Mouse (Mus musculus) bone marrow macrophage, adult 2 months (primary cell): ENCODE measurements around the gene Slc6a14. TPM values are rescaled to one million over a fixed set of nuclear protein-coding genes. Genes with fewer than 3 reads are reported as not detected.

Experiments
- H3K27ac ChIP-seq: 2 replicates; pipeline ENCODE4 v1.5.1; 2012; ENCODE audit warnings: low read depth, low read length; ENCODE audit not compliant: insufficient read depth
- H3K4me1 ChIP-seq: 2 replicates; pipeline ENCODE4 v1.6.1; 2012; ENCODE audit warnings: low read length; ENCODE audit not compliant: control insufficient read depth, insufficient read depth
- H3K4me3 ChIP-seq: 2 replicates; pipeline ENCODE4 v1.5.1; 2012; ENCODE audit warnings: mild to moderate bottlenecking, low read length, moderate library complexity; ENCODE audit not compliant: insufficient read depth
- CTCF ChIP-seq: IDR thresholded peaks from 2 replicates; pipeline ENCODE4 v1.5.1; 2012; ENCODE audit warnings: low read depth, mild to moderate bottlenecking, low read length, moderate library complexity
- POLR2A ChIP-seq: IDR thresholded peaks from 2 replicates; pipeline ENCODE4 v1.6.1; 2012; ENCODE audit warnings: mild to moderate bottlenecking, low read depth, low read length, borderline replicate concordance
- polyA plus RNA-seq: library from polyadenylated mRNA; stranded (reverse); fragments of >200 nt; gene quantifications from 2 replicates; pipeline ENCODE4 v1.2.4, GENCODE M21; 2012; ENCODE audit not compliant: missing spikeins, insufficient read depth, insufficient read length

The Slc6a14 gene
- not detected in 2 replicates for polyA plus RNA-seq

DNA sequence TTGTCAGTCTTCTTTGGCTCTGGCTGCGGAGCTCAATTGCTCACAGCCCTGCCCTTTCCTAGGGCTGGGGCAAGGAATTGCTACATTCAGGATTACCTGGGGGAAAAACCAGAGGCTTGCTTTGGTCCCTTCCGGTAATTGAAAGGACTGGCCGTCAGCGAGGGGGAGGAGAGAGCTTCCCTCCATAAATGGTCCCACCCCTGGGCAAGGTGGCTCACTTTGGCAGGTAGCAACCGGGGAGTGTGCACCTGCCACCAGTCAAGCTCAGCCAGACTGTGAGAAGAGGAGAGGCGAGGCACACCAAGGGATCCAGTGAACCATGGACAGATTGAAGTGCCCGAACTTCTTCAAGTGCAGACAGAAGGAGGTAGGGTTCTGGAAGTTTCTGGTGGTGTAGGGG lies at the start of gene Slc6a14:
Slc6a14 (plus strand) TSS at position 68 of the 400 bp plus-strand sequence.
- Histone ChIP-seq H3K4me3 (no peak within 1 kb of the TSS), H3K27ac (no peak within 1 kb of the TSS), H3K4me1 (no peaks in the 10 kb centered on the region)
- TF ChIP-seq POLR2A (no peak), CTCF (no peak)

DNA sequence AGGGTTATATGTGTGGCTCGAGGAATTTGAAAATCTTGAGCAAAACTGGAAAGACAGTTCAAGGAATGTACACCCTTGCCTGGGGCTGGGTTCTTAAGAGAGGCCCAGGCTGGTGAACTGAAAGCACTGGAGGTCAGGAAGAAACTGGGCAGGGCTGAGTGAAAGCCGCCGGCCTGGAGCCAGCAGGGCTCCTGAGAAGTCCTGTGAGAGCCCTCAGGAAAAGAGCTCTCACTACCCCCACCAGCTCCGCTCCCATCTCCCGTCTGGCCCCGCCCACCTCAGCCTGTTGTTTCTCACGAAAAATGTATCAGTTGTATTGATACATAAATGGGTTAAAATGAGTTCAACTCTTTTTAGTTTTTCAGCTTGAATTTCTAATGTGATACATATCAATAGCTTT lies 43.8 kb upstream of the Slc6a14 start:
- H3K4me3 ChIP-seq: no peak overlapping the region
- H3K4me1 ChIP-seq: no peaks in the 10 kb centered on the region
- no peak overlapping the region for H3K27ac ChIP-seq

DNA sequence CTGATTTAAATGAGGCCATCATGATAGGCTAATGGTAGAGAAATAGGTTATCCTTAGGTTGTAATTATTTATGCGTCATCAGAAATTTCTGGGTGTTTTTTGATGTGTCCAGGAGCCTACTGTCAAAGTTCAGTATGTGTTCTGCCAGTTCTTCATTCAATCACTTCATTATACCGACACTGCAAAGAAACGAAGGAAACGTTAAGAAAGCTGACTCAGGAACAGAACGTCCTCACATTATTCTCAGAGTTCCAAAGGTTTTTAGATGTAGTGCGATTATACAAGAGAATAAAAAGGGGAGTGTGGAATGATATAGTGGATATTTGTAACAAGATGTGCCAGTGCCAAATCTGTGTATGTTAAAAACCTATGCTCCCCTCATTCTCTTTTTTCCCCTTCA lies 19.5 kb upstream of the Slc6a14 start:
- TF ChIP-seq POLR2A (no peak), CTCF (no peak)
- no peak overlapping the region for H3K4me3 ChIP-seq

More for the DNA sequence above, 43.8 kb upstream of the Slc6a14 start:
- TF ChIP-seq CTCF: no peak
- no peak for TF ChIP-seq POLR2A

DNA sequence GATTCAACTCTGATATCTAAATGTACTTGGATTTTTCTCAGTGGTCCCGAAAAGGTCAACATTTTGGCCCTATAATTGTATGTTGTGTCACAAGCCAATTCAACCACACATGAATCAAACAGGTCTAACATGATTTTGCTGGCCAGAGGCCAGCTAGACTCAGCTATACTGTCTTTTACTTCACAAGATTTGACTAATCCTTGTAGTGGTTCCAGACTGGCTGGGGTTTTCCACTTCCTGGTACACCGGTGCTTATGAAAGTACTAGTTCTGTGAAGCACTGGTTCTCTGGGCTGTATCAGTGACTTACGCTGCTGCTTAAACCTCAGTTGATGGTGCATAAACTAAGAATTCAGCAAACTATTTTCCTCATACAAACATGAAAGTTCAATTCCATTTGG lies 19.0 kb upstream of the Slc6a14 start:
- Histone ChIP-seq H3K27ac (no peak overlapping the region), H3K4me3 (no peak overlapping the region), H3K4me1 (no peaks in the 10 kb centered on the region)
- TF ChIP-seq CTCF (no peak), POLR2A (no peak)

More for the DNA sequence above, 19.5 kb upstream of the Slc6a14 start:
- Histone ChIP-seq H3K27ac (no peak overlapping the region), H3K4me1 (peaks cover under 1% of the 10 kb centered on the region; the same call in 1 of the 2 replicates)

DNA sequence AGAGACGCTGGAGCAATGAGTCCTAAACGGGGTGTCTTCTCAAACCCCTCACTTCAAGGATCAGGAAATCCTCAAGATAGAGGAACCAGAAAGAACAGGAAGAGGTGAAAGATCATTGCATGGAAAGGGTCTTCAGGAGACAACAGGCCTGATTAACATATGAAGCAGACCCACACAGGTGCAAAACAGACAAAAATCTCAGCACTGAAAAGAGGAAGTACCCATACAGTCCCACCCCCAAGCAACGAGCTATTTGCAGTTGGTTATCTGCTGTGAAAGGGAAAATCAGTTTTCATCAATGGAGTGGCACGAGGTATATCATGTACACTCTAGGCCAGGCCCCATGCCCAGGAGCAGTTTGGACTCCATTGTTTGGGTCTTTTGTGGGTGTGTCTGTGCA lies 13.1 kb upstream of the Slc6a14 start:
- TF ChIP-seq CTCF: no peak
- TF ChIP-seq POLR2A: no peak

DNA sequence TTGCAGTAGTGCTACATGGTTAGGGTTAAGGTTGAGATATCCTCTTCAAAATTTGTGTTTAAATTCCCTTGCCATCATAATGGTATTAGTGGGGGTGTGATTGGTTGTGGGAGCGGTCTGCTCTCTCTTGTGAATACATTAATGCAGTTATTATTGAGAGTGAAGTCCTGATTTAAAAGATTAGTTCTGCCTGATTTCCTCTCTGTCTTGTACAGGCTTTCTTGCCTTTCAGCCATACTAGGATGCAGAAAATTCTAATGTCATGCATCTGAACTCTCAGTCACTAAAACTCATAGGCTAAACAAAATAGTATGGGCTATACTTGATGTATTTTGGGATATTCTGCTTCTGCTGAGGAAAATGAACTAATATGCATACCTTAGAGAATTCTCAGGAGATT lies 10.2 kb upstream of the Slc6a14 start:
- no peak for TF ChIP-seq CTCF
- no peak for TF ChIP-seq POLR2A
- no peak overlapping the region for H3K4me3 ChIP-seq

More for the DNA sequence above, 13.1 kb upstream of the Slc6a14 start:
- Histone ChIP-seq H3K4me1 (no peaks in the 10 kb centered on the region), H3K27ac (no peak overlapping the region), H3K4me3 (no peak overlapping the region)

DNA sequence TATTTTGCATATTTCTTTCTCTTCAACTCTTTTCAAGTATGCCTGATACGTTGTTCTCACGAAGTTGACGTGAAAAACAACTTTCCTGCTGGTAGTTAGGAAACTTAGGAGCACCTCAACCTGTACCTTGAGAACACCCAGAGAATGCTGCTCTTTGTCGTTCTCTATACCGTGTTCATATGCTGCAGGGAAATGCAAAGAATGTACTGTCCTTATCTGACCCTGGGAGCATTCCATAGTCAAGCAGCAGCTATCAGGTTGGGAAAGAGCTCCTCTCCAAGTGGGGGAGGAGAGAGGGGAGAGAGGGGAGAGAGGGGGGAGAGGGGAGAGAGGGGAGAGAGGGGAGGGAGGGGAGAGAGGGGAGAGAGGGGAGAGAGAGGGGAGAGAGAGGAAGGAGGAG lies 597 bp downstream of the Slc6a14 start:
- no peak for TF ChIP-seq POLR2A
- TF ChIP-seq CTCF: no peak
- H3K27ac ChIP-seq: no peak overlapping the region
- H3K4me1 ChIP-seq: no peaks in the 10 kb centered on the region
- H3K4me3 ChIP-seq: no peak overlapping the region

More for the DNA sequence above, 10.2 kb upstream of the Slc6a14 start:
- Histone ChIP-seq H3K4me1 (no peaks in the 10 kb centered on the region), H3K27ac (no peak overlapping the region)

DNA sequence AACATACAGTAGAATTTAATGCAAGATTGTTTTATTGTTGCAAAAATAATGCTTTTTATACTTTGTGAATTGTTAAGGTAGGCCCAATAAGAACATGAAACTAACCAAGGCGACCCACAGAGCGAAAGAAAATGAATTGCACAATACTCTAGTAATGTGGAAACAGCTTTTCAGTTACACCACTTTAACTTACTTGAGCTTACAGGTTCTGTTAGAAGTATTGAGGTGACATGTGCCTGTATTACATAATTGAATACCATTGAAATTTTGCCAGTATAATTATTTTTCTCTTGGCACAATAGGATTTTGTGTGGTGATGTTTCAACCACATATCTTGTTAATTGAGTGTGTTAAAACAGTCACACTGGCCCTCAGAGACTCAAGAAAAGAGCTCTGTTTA lies 2.2 kb downstream of the Slc6a14 start:
- no peak overlapping the region for H3K27ac ChIP-seq
- TF ChIP-seq CTCF: no peak
- no peak overlapping the region for H3K4me3 ChIP-seq
- H3K4me1 ChIP-seq: no peaks in the 10 kb centered on the region

DNA sequence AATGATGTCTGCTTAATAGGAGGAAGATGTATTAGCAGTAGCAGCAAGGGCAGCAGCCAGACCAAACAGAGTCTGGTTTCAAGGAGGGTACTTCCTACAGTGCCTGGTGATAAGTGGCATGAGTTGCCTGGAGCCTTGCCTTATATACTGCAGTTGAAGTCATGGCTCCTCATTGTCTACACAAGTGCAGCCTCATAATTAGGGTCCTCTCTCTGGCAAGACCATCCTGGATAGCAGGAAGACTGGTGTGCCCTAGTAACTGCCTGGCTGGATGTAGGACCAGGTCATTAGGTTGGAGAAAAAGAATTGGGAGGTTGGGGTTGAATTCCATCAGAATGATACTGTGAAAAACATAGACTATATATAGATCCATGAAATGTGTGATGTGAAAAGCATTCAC lies 30.3 kb downstream of the Slc6a14 start, which contains the start of gene Gm28269:
Gm28269 (minus strand) TSS at position 101 of the 400 bp plus-strand sequence.
- H3K27ac ChIP-seq: no peak within 1 kb of the TSS
- H3K4me1 ChIP-seq: 0 out of 2 replicates have a peak, but pooled peaks cover 4% of the 10 kb centered on the region
- no peak within 1 kb of the TSS for H3K4me3 ChIP-seq
- TF ChIP-seq POLR2A (no peak), CTCF (no peak)

Other genes starting within 250 kb of the Slc6a14 start
- gene Agtr2, start 230.4 kb upstream of the Slc6a14 start, polyA plus RNA-seq: not detected in 2 replicates
- gene Gm28269, start 30.2 kb downstream of the Slc6a14 start, polyA plus RNA-seq: not detected in 2 replicates